Mouse (Mus musculus) kidney, adult 2 months (tissue): ENCODE results near the gene Hils1. TPM values are rescaled to one million over a fixed set of nuclear protein-coding genes. Genes with fewer than 3 reads are reported as not detected.

Source experiments
- DNase-seq: peaks from one replicate; pipeline ENCODE4 v3.0.0; 2021
- H3K27ac ChIP-seq: fragments of 200-500 bp; 2 replicates; pipeline ENCODE4 v1.5.1; 2012; ENCODE audit warnings: low read depth, low read length, control low read depth, inconsistent platforms; ENCODE audit not compliant: insufficient read depth
- H3K27me3 ChIP-seq: fragments of 200-500 bp; replicated peaks from 2 replicates; pipeline ENCODE4 v1.6.1; 2012; ENCODE audit warnings: mild to moderate bottlenecking, moderate library complexity, low read length, inconsistent platforms; ENCODE audit not compliant: control insufficient read depth, insufficient read depth
- H3K36me3 ChIP-seq: fragments of 200-500 bp; 2 replicates; pipeline ENCODE4 v1.6.1; 2012; ENCODE audit warnings: mild to moderate bottlenecking, moderate library complexity, low read length, inconsistent platforms; ENCODE audit not compliant: control insufficient read depth, insufficient read depth
- H3K4me1 ChIP-seq: fragments of 200-500 bp; 2 replicates; pipeline ENCODE4 v1.6.1; 2011; ENCODE audit warnings: low read length; ENCODE audit not compliant: control insufficient read depth, insufficient read depth
- H3K4me3 ChIP-seq: fragments of 200-500 bp; 2 replicates; pipeline ENCODE4 v1.5.1; 2011; ENCODE audit warnings: mild to moderate bottlenecking, low read depth, low read length, control low read depth; ENCODE audit not compliant: insufficient read depth
- CTCF ChIP-seq: fragments of 200-500 bp; conservative IDR thresholded peaks from 2 replicates; pipeline ENCODE4 v1.5.1; 2011; ENCODE audit warnings: low read depth, mild to moderate bottlenecking, control low read depth, low read length, moderate library complexity, mixed read lengths; ENCODE audit not compliant: insufficient read depth, insufficient read length
- POLR2A ChIP-seq: fragments of 200-500 bp; IDR thresholded peaks from one replicate; pipeline ENCODE4 v1.6.1; 2011; ENCODE audit warnings: low read depth, low read length, control low read depth
- WGBS: fragments of 180-500 bp; shearing (Covaris S2); methylation state at CpG from one replicate; pipeline ENCODE4 v1.1.7; 2018; 5-methylcytosine and 5-hydroxymethylcytosine counted together
- polyA plus RNA-seq: library from polyadenylated mRNA; depleted of rRNA; stranded (reverse); fragments of >200 nt; gene quantifications from 2 replicates; pipeline ENCODE4 v1.2.3, GENCODE M21; 2012

The Hils1 gene
- polyA plus RNA-seq, 1 experiment = not detected

DNA sequence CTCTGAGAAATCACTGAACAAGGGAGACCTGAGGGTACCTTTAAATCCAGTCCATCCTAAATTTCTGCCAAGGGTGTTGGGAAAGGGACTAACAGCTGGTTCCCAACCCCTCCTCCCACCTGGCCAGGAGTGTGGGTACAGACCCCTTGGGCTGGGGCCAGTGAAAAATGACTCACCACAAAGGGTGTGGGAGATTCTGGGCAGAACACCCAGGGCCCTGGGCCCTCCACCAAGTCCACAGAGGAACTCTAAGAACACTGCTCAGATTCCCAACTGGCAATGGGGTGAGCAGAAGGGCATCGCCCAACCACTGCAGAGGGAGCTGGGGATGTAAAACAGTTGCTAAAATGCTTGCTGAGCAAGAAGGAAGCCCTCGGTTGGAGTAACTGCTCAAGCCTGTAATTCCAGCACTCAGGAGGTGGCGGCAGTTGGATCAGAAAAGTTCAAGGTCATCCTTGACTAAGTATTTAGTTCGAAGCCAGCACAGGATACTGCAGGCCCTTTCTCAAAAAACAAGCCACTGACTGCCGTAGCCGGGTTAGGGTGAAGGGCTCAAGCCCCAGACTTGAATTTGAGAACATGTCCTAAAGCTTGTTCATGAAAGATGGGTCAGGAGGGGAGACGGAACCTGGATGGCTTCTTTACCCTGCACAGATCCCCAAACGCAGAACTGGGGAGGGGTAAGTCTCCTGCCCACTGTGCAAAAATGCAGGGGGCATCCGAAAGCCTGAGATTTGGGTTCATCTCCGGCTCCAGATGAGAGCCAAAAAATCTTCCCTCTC lies 21.6 kb downstream of the Hils1 start:
- no peak for DNase-seq
- no peak for TF ChIP-seq CTCF
- no peak for TF ChIP-seq POLR2A

DNA sequence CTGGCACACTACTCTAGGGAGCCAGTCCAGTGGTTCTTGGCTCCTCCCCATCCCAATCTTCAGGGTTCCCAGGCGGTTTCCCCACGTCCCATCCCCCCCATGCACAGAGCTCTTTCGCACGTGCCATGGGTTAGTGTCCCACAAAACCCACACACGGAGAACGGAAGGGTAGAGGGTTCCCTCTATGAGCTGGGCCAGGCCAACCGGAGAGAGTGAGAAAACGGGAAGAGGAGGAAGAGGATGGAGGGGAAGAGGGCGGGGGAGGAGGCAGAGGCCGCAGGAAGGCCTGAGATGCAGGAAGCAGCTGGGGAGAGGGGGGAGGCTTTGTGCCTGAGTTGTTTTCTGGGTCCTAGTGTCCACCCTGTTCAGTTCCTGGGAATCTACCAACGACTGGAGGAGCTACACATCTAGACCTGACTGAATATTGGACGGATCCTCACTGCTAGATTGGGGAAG lies 22.2 kb downstream of the Hils1 start:
- DNase-seq = peak; percentile 93
- Histone ChIP-seq H3K4me1 (peaks cover 28% of the 10 kb centered on the region), H3K27me3 (no peaks in the 10 kb centered on the region), H3K4me3 (peak overlapping the region; percentile 73), H3K27ac (peak overlapping the region; percentile 95), H3K36me3 (no peaks in the 10 kb centered on the region)
- TF ChIP-seq CTCF (no peak), POLR2A (no peak)
- 2% methylated on average over 12 of the region's 12 CpGs for WGBS

More for the DNA sequence above, 21.6 kb downstream of the Hils1 start:
- Histone ChIP-seq H3K4me3 (peak overlapping the region; percentile 73), H3K27me3 (no peaks in the 10 kb centered on the region), H3K36me3 (no peaks in the 10 kb centered on the region), H3K4me1 (peaks cover 26% of the 10 kb centered on the region), H3K27ac (peak overlapping the region; percentile 92)
- WGBS = 22% methylated on average over 10 of the region's 10 CpGs

- peak overlapping the region; percentile 91 for H3K4me3 ChIP-seq
- H3K27ac ChIP-seq = peak overlapping the region; percentile 95
- DNase-seq = no peak
- no peaks in the 10 kb centered on the region for H3K36me3 ChIP-seq
- 40% methylated on average over 6 of the region's 6 CpGs for WGBS
- TF ChIP-seq CTCF (no peak), POLR2A (no peak)
- H3K27me3 ChIP-seq = no peaks in the 10 kb centered on the region
- H3K4me1 ChIP-seq = peaks cover 28% of the 10 kb centered on the region
Measured at GRCm38 (mm10) chr11:94990102-94990748, 22.8 kb downstream of the Hils1 start.

DNA sequence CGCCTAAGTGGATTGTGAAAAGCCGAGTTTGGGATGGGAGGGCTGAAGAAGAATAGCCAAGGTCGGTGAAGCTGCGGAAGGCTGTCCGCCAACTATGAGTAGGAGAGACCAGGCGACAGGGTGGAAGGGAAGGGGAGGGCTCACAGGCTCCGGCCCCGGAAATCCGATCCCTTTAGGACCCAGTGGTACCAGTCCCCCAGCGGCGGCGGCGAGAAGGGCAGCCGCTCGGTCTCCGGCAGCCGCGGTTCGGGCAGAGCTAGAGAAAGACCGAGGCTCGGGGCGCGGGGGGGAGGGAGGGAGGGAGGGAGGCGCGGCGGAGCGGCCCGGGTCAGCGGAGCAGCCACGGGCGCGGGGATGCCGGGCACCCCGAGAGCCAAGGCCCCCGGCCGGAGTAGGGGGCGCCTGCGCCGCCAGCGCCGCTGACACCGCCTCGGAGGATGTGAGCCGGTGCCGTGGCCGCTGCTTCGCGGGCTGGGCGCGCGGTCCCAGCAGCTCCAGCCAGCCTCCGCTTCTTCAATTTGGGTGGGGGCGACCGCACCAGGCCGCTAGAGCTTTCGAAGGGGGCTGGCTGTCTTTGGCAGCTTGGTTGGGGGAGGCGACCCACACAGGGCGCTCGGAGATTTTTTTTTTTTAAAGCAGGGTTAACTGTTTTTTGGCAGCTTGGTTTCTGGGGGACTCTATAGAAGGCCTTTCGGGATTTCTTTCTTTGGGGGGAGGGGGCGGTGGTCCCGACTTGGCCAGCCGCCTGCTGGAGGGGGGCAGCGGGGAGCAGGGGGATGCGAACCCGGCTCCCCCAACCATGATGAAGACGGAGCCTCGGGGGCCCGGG lies 23.6 kb downstream of the Hils1 start, which contains the start of gene Ppp1r9b:
TSS of gene Ppp1r9b (plus strand) at position 287 of the 829 bp plus-strand sequence.
- 2% methylated on average over 69 of the region's 69 CpGs for WGBS
- H3K4me1 ChIP-seq = peaks cover 28% of the 10 kb centered on the region
- TF ChIP-seq CTCF = peak; percentile 58
- peak; percentile 57 for TF ChIP-seq POLR2A

GRCm38 (mm10) chr11:94991641-94992479 lies 24.5 kb downstream of the Hils1 start:
- H3K27ac ChIP-seq = peak overlapping the region; percentile 49
- under 1% methylated on average over 99 of the region's 99 CpGs for WGBS
- peaks cover 28% of the 10 kb centered on the region for H3K4me1 ChIP-seq
- DNase-seq = peak; percentile 62
- H3K4me3 ChIP-seq = peak overlapping the region; percentile 91
- H3K36me3 ChIP-seq = no peaks in the 10 kb centered on the region
- TF ChIP-seq POLR2A = no peak
- TF ChIP-seq CTCF = no peak
- H3K27me3 ChIP-seq = no peaks in the 10 kb centered on the region

More for the DNA sequence above, 23.6 kb downstream of the Hils1 start, which contains the start of gene Ppp1r9b:
- Histone ChIP-seq H3K36me3 (no peaks in the 10 kb centered on the region), H3K27ac (peak within 1 kb of the TSS; percentile 95), H3K27me3 (no peaks in the 10 kb centered on the region), H3K4me3 (peak within 1 kb of the TSS; percentile 91)
- peak; percentile 95 for DNase-seq

GRCm38 (mm10) chr11:94992480-94992753 lies 25.0 kb downstream of the Hils1 start:
- Histone ChIP-seq H3K36me3 (no peaks in the 10 kb centered on the region), H3K4me3 (peak overlapping the region; percentile 91), H3K27ac (peak overlapping the region; percentile 49), H3K4me1 (peaks cover 23% of the 10 kb centered on the region), H3K27me3 (no peaks in the 10 kb centered on the region)
- no peak for DNase-seq
- no peak for TF ChIP-seq CTCF
- no peak for TF ChIP-seq POLR2A
- WGBS = 3% methylated on average over 20 of the region's 20 CpGs
